Mouse (Mus musculus): ENCODE data around the gene Lypd6b. TPM values are rescaled to one million over a fixed set of nuclear protein-coding genes. Genes with fewer than 3 reads are reported as not detected.

The Lypd6b gene
- total RNA-seq, 2 experiments from 2014 or later = 0.23 to 0.24 TPM

DNA sequence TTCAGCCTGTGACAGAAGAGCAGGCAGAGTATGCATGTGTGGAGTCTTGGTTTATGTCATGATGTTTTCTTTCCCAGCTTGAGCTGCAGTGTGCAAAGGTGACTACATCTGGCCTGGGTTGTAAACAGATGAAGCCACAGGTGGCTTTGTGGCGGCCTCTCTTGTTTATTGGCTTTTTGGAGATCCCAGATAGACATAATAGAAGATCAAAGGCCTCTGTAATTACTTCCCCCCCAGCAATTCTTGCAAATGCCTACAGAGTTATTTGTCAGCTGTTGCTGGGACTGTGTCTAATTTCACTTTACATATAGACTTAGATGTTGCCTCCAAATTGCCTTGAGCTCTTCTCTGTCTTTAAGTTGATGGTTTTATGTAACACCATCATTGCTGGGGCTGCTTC, 38.1 kb downstream of the Lypd6b start:
- no peak for DNase-seq

DNA sequence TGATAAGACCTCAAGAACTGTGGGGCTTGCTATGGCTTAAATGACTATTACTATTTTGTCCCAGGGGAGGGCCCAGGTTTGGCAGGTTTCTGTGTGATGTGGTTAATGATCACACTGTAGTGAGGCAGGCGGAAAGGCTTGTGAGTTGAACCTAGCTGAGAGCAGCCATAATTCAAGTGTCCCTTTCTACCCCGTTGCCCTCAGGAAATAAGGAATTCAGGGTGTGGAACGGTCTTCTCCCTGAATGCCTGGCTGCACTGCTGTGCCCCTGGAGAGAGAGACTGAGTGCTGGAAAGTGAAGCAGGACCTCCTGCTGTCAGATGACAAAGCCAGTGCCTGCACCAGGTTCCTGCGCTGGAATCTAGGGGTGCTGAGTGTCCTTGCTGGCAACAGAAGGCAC, 40.3 kb downstream of the Lypd6b start:
- DNase-seq = no peak

DNA sequence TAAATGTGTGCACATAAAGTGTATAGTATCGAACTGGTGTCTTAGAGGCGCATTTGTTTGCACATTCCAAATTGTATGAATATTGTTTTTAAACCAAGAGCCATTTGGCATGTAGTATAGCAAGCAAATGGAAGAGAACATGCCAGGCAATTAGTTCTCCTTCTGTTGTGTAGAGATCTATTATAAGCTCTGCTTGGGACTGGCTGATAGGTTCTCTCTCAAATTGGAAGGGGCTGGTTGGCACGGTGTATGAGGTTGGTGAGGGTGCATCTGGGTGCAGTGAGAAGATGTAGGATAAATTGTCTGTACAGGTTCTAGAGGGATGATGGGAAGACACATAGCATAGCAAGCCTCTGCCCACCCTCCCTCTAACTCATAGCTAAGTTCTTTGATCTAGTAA, 42.9 kb downstream of the Lypd6b start:
- DNase-seq = no peak

DNA sequence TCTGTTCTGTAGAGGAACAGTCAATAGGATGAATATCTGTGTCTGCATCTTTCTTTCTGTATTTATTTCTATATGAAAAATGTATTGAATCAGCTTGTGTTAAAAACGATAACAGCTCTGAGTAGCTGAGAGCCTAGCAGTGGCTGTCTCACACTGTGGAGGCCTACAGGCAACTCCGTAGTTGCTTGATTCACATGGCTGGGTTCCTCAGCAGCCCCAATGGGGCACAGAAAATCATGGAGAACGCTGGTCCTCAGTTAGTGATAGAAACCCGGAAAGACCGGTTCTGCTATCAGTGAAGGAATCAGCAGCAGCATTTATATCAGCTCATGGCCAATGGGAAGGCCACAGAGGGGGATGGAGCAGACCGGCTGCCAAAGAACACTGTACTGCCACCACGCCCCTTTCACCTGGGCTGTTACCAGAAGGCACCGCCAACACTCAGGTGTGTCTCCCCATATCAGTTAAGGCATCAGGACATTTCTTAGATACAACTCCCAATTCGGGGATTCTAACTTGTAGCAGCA, 44.9 kb downstream of the Lypd6b start:
- no peak for DNase-seq

DNA sequence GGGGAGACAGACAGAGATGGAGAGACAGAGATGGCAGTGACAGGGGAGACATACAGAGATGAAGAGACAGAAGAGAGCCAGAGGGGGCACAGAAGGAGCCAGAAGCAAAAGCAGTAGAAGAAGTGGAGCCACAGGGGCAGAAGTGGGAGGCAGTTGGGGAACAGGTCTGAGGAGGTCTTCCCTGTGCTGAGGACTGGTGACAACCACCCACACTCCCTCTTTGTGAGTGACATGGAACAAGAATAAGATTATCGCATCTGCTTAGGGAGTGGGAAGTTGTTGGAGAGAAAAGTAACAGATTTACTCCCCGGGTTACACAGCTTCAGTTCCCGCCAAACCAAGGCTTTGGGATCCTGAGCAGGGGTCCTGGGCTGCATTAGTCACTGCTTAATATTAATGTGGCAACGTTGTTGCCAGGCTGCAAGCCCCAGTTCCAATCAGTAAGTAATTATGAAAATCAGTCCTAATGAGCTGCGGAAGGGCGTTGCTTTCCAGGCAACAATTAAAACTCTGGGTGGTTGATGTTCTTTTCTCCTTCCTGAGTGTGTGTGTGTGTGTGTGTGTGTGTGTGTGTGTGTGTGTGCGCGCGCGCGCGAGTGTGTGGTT, 50.1 kb downstream of the Lypd6b start:
- no peak for DNase-seq

DNA sequence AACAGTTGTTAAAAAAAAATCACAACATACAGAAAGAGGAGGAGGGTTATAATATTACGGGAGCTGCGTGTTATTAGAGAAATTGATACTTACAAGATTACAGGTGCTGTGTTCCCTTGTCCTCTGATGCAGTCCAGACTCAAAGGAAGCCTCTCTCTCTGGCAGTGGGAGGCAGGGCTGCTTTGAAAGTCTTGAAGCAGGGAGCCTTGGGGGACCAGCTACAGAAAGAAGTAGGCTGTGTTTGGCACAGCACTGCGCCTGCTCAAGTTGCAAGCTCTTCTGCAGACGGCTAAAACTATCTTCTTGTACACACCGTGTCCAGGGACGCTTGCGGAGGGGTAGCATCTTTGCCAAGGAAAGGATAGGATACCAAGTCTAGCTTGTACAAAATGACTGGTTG, 51.1 kb downstream of the Lypd6b start:
- no peak for DNase-seq

DNA sequence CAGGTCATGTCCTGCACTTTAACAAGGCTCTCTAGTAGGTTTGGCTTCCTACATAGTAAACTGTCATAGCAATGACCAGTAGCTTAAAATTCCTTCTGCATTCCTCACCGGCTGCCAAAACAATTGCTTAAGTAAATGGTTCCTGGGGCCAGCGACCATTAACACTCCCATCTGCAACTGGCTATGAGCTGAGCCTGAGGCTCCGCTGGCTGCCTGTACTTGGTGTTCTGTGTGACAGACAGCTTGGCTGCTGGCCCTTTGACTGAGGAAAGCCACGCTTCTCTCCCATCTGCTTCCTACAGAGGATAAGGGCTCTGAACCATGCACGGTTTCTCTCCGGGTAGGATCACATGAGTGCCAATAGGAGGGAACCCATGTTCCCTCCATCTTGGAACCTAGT, 53.1 kb downstream of the Lypd6b start:
- DNase-seq = peak; percentile 54

DNA sequence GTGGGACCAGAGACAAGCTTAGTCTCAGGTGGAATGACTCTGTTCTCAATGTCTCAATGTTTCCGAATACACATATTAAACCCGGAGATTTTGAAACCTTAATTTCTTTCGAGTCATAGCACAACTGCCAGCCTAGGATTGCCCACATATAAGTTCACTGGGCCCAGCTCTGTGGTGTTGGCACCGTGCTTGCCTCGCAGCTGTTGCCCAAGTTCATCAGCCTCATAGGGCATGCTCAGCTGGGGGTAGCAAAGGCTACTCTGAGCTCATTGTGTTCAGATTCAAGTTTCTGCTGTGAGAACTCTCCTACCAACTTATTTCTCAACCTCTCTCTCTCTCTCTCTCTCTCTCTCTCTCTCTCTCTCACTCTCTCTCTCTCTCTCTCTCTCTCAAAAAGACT, 53.6 kb downstream of the Lypd6b start:
- no peak for DNase-seq

DNA sequence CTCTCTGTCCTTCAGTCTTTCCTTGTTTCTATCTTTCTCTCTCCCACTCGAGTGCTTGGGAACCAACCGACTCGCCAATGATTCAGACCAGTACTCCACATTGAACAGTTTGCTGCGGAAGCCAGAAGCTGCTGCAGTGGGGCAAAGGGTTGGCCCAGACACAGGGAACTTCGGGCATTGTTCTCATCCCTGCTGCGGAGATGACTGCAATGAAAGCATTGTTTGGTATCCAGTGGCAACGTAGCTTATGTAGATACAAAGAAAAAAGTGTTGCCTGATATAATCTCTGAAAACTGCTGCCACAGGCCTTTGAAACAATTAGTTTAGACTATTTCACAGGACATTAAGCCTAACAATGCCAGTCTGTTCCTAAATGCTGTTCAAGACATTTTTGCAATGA, 57.6 kb downstream of the Lypd6b start:
- DNase-seq = no peak

DNA sequence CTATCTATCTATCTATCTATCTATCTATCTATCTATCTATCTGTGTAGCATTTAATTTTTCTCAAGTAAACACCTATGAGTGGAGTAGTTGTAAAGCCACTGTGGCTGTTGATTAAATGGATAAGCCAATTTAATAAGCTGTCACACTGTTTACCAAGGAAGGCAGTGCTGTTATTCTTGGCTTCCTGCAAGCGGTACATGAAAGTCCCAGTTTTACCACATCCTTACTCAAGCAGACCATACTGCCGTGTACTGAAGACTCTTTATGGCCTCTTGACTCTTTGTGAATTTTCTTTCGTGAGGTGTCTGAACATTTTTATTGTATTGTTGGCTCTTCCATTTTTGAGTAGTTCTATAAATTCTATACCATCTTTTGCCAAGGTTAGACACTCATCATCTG, 58.6 kb downstream of the Lypd6b start:
- DNase-seq = no peak

DNA sequence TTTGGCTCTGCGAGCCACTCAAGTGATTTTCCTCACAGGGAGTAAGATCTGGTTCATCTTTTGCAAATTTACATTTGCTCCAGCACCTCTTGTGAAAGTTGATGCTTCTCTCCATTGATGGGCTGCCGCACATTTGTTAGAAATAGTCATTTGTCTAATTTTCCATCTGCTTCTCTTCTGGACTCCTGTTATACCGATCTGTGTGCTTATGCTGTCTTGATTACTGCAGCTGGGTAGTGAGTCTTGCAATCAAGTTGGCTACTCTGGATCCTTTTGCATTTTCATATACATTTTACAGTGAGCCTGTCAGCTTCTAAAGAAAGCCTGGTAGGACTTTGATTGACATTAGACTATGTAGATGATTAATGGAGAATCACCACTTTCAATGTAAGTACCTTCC, 59.4 kb downstream of the Lypd6b start:
- no peak for DNase-seq

DNA sequence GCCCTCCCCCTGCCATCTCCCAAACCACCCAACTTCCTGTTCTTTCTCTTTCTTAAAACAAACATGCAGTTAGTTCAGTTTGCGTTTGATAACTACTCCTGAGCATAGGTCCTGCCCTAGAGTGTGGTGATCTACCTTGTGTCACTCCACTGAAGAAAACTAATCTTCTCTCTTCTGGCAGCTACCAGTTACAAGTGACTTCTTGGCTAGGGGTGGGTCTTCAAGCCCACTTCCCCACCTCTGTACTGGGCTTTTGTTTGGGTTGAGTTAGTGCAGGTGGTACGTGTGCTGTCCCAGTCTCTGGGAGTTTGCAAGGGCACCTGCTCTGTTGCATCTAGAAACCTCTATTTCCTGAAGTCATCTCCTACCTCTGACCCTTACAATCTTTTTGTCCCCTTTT, 60.3 kb downstream of the Lypd6b start:
- no peak for DNase-seq

DNA sequence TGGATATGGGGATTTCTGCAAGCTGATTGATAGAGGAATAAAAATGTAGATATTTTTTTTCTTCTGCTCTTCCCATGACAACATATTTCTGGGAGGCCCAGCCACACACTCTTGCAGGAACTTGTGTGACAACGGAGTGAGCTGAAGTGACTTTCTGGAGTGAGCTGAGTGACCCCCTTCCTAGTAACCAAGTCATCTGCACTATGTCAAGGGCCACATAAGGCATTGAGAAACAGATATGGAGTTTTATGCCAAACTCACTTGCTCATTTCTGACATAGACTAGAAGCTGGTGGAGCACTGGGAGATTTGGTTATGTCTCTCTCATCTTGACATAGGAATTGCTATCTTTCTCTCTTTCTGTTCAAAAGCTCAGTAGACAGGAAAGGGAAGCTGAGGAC, 62.3 kb downstream of the Lypd6b start:
- DNase-seq = no peak

DNA sequence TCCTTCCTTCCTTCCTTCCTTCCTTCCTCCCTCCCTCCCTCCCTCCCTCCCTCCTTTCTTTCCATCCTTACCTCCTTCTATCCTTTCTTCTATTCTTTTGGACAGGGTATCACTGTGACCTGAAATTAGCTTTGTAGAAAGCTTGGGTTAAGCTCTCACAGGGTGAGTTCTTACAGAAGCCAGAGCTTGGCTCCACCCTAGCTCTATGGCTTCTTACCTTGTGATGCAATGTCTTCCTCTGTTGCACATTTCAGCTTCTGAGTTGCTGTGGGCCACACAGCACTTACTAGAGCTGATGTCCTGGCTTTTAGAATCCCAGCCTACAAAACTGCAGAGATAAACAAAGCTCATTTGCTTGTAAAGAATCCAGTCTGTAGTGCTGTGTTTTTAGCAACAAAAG, 64.5 kb downstream of the Lypd6b start:
- no peak for DNase-seq

DNA sequence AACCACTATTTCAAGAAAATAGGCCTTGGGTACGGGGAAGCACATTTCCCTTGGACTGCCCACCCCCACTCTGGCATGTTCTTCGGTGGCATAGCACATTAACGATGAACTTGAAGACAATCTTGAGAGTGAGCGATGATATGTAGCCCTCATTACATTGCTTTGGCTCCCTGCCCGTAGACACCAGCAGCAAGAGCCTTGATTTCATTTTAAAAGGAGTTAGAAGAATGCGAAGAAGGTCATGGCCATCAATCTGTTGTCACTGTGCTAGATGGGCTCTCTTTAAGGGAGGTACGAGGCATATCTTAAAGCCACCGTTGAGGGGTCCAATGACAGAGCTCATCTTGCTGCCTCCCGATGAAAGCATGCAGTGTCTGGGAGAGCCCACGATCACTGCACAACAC, 68.7 kb downstream of the Lypd6b start:
- no peak for DNase-seq

DNA sequence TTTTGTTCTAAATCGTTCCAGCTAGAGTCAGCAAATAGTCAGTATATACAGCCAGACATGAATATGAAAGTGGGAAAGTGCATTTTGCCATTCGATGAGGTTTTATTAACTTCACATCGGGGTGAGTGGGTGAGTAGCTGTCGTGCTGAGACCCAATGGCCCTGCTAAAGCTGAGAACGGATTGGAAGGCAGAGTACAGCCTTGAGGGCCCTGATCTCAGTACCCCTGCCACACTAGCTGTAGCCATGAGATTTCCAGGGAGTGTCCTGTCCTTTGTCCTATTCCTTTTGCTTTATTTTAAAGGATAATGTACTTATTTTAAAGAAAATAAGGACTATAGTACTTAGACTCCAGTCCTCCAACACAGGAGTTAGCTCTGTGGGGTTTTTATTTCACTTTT, 69.1 kb downstream of the Lypd6b start:
- DNase-seq = no peak

DNA sequence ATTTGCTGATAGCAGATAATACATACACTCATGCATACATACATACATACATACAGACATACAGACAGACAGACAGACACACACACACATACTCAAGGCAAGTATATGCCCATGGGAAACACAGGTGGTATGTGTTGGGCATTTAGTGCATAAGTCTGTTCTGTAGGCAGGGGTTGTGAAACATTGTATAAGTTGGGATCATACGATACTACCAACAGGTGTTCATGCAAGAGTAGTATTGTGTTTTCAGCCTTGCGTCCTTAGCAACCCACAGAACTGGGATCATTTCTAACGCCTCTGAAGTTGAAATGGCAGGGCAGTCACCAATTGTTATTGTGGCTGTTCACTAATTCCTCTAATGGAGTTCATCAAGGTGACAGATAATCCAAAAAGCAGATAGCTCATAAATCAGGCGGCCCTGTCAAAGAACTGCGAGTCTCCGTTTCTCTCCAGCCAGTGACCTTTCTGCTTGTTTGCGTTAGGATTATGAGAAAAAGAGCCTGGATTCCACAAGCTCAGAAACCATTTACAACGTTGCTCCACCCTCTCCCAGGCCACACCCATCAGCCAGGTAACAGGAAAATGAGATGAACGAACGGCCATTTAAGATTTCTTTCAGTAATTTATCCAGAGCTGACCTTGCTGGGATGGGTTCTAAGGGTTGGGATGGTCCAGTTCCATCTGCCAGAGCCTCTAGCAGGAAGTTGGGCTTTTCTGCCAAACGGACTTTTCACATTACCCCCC, 72.9 kb downstream of the Lypd6b start:
- DNase-seq = no peak

DNA sequence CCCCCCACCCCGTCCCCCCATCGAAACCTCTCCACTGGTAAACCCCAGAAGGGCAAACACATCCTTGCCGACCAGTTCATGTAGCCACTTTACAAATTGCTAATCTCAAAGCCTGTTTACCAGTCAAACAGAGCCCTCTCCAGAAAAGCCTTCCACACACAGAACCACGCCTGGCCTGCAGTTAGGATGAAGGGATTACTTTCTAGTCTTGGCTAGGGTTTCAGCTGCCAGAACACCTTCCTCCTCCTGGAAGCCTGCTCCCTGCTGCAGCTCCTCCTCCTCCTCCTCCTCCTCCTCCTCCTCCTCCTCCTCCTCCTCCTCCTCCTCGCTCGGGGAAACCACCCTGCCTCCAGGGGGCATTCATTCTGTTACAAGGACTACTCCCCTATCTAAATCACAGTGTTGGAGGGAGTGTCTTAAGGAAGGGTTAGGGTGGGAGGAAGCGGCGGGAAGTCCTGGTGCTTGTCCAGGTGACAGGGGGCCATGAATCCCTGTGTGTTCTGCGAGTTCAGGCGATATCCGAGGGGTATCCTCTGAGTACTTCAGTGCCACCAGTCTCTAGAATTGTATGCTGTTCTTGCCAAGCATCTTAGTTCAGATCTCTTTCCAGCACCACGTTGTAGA, 73.6 kb downstream of the Lypd6b start:
- DNase-seq = no peak

DNA sequence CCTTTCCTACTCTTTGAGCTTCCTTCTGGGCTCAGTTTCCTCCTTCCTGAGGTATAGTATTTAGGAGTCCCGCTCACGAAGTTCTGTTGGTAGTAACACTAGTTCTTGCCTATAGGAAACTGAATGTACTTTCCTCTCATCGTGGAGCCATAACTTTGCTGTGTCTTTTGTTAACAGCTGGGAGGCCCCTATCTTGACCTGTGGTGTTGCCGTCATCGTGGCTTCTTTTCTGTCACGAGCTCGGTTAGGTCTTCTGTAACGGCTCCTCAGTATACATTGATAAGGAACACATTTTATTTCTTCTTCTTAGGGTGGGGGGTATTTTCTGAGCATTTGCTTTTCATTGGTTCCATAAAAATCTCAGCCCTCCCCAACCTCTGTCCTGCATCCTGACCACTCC, 74.2 kb downstream of the Lypd6b start:
- DNase-seq = no peak

DNA sequence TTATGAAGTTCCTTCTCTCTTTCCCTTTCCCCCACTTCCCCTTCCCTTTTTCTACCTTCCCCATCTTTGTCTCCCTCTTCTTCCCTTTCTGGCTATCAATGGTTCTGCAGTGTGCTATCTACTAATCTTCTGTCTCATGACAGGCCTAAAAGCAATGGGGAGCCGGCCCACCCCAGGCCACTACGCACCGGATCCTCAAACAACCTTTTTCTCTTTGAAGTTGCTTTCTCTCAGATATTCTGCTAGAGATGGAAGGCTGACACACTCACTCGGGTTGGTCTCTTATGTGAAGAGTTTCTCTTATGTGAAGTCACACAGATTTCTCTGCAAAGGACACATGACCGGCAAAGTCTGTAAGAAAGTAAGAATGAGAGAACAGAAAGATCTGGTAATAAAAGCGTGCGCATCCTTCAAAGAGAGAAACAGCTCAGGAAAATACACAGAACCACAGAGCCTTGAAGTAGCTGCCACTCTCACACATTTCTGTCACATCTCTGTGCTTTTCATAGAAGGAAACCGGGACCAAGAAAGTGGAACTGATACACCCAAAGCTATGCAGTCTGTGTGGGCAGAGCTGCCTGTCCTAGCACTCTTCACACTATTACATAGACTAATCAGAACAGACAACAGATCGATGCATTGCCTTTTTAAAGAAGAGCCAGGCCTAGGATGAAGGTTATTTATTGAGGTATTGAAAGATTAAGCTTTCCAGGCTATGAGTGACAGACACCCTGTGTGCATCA, 80.8 kb downstream of the Lypd6b start:
- no peak for DNase-seq

DNA sequence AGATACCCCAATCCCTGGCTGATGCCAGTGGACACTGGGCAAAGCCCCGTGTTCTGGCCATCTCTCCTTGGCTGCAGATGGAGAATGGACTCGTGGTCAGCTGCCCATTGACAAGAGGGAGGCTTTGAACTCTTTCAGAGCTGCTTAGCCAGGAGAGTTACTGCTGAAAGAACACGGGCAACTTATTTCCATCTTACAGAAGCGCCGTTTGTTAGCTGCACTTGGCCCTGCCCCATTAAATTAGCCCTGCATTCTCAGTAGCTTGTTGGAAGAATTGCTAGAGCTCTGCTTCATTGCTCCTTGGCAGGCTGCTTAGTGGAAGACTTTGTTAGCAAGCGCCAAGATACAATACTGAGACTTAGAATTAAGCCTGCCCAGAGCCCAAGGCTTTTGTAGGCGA, 81.6 kb downstream of the Lypd6b start:
- no peak for DNase-seq

DNA sequence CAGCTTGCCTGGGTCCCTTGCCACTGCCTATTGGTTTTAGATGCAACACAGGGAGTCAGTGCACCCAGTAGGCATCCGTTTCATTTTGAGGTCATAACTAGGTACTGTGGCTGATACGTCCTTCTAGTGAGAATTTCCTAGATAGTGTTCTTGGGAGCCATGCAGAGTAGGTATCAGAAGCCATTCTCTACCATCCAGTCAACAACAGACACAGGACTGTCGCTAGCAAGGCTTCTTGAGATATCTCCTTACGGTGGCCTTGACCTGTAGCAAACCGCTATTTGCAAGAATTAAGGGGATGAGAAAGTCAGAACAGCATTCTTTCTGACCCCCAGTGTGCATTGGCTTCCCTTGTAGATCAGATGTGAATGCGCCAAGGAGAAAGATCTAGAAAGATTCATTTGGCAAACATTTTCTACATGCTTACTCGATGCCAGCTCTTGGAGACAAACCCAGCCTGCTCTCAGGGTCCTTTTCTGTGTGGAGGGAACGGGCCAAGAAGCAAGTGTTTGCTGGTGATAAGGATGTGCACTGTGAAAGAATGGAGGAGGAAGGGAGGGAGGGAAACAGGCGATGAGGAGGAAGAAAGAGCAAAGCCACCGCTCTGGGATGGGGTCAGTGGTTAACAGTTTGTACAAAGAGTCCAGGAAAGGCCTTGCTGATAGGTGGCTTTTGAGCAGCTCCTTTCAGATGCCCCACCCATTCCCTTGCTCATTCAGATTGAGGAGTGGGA, 82.5 kb downstream of the Lypd6b start:
- no peak for DNase-seq

DNA sequence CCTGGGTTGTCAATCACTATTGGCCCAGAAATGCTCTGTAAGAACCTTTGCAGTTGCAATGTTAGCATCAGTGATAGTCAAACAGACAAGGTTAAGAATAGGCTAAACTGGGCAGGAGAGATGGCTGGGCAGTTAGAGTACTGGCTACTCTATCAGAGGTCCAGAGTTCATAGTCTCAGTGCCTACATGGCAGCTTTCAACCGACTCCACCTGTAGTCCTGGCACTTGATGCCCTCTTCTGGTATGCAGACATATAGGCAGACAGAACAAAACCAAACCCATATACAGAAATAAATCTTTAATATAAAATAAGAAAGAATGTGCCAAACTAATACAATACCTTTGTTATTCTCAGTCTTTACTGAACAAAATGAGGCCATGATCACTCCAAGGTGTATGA, 83.5 kb downstream of the Lypd6b start:
- no peak for DNase-seq

Data from heart, postnatal 4 days (tissue).